Mouse (Mus musculus) cerebellum, adult 2 months (tissue): ENCODE measurements around the gene Tmem100.

Source experiments
- CTCF ChIP-seq: fragments of 200-500 bp; IDR thresholded peaks from 2 replicates; pipeline ENCODE4 v1.5.1; 2011; ENCODE audit warnings: low read depth, mild to moderate bottlenecking, control low read depth, low read length, moderate library complexity, borderline replicate concordance; ENCODE audit not compliant: insufficient read depth
- POLR2A ChIP-seq: fragments of 200-500 bp; IDR thresholded peaks from 2 replicates; pipeline ENCODE4 v1.6.1; 2011; ENCODE audit warnings: low read length, control low read depth, borderline replicate concordance; ENCODE audit not compliant: insufficient read depth

DNA sequence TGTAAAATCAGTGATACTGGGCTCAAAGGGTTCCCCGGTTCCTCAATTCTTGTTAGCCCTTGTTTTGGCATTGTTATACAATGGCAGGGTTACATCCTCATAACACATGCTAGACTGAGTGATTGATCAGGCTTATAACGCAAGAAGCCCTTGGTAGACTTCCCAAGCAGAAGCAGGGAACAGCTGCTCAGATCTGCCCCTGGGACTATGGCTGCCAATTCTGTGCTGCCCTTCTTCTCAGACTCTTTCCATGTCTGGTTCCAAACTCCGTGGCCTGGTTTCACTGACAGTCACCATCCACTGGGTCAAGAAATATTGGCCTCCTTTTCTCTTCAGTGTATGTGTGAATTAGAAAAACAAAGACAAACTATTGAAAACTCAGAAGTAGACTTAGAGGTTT lies 46.5 kb downstream of the Tmem100 start:
- TF ChIP-seq CTCF, result no peak
- no peak for TF ChIP-seq POLR2A
